Mouse (Mus musculus) liver, embryonic 13.5 days (tissue): ENCODE data around the gene Sorcs2. TPM values are rescaled to one million over a fixed set of nuclear protein-coding genes. Genes with fewer than 3 reads are reported as not detected.
A peak's percentile ranks its signal among the peaks of the same experiment; 100 is the strongest.

Experiments used
- ATAC-seq: fragments of 200-750 bp; cut with Nextera tagmentation; 2 replicates; pipeline ENCODE4 v1.8.0; 2017; ENCODE audit warnings: low read depth, mild to moderate bottlenecking, moderate number of reproducible peaks, moderate library complexity
- DNase-seq: peaks from one replicate; pipeline ENCODE4 v3.0.0; 2022
- H3K27ac ChIP-seq: fragments of 300-500 bp; sonication (generic); 2 replicates; pipeline ENCODE4 v1.5.1; 2015; ENCODE audit warnings: moderate library complexity, mild to moderate bottlenecking, inconsistent platforms
- H3K27me3 ChIP-seq: fragments of 300-500 bp; sonication (generic); 2 replicates; pipeline ENCODE4 v1.6.1; 2015; ENCODE audit warnings: mild to moderate bottlenecking, inconsistent platforms
- H3K36me3 ChIP-seq: fragments of 300-500 bp; sonication (generic); 2 replicates; pipeline ENCODE4 v1.6.1; 2015; ENCODE audit warnings: mild to moderate bottlenecking, inconsistent platforms
- H3K4me1 ChIP-seq: fragments of 300-500 bp; sonication (generic); replicated peaks from 2 replicates; pipeline ENCODE4 v1.6.1; 2015; ENCODE audit warnings: inconsistent platforms
- H3K4me2 ChIP-seq: fragments of 300-500 bp; sonication (generic); 2 replicates; pipeline ENCODE4 v1.6.1; 2015; ENCODE audit warnings: inconsistent platforms, mild to moderate bottlenecking, moderate library complexity
- H3K4me3 ChIP-seq: fragments of 300-500 bp; sonication (generic); replicated peaks from 2 replicates; pipeline ENCODE4 v1.5.1; 2015; ENCODE audit warnings: mild to moderate bottlenecking, inconsistent platforms
- H3K9ac ChIP-seq: fragments of 300-500 bp; sonication (generic); 2 replicates; pipeline ENCODE4 v1.6.1; 2015; ENCODE audit warnings: mild to moderate bottlenecking, inconsistent platforms
- H3K9me3 ChIP-seq: fragments of 300-500 bp; sonication (generic); replicated peaks from 2 replicates; pipeline ENCODE4 v1.6.1; 2016; ENCODE audit warnings: inconsistent platforms
- WGBS: fragments of 180-500 bp; shearing (Covaris S2); methylation state at CpG from one replicate; pipeline ENCODE4 v1.1.7; 2015; ENCODE audit not compliant: insufficient replicate concordance; 5-methylcytosine and 5-hydroxymethylcytosine counted together
- polyA plus RNA-seq: library from polyadenylated mRNA; unstranded; fragments of >200 nt; fragmentation: Nextera tagmentation; extraction: Ambion mirVana; gene quantifications from 2 replicates; pipeline ENCODE4 v1.2.1, GENCODE M21; 2015

Gene Sorcs2
- polyA plus RNA-seq, 1 experiment from 2014 or later: 0.47 TPM

DNA sequence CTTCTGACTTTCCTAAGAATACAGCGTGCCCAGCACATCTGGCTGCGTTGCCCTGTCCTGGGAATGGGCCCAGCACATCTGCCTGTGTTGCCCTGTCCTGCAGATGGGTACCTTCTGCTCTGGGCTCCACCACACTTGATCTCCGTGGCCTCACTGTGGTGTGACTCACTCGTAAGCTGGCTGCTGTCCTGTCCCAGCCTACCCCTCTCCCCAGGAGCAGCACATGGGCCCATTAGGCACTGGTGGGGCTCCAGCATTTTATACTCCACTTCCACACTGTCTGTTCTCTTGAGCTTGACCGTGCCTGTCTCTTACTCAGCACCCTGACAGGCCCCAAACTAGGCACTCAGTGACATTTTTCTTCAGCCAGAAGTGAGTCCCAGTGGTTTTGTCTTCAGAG lies 391.4 kb downstream of the Sorcs2 start:
- Histone ChIP-seq H3K36me3 (no peaks in the 10 kb centered on the region), H3K27ac (no peak overlapping the region), H3K9ac (no peak overlapping the region), H3K4me1 (no peaks in the 10 kb centered on the region), H3K4me2 (no peak overlapping the region), H3K4me3 (no peak overlapping the region), H3K9me3 (no peaks in the 10 kb centered on the region), H3K27me3 (no peaks in the 10 kb centered on the region)
- no peak for ATAC-seq
- DNase-seq: no peak
- WGBS: 43% methylated on average over 5 of the region's 5 CpGs

DNA sequence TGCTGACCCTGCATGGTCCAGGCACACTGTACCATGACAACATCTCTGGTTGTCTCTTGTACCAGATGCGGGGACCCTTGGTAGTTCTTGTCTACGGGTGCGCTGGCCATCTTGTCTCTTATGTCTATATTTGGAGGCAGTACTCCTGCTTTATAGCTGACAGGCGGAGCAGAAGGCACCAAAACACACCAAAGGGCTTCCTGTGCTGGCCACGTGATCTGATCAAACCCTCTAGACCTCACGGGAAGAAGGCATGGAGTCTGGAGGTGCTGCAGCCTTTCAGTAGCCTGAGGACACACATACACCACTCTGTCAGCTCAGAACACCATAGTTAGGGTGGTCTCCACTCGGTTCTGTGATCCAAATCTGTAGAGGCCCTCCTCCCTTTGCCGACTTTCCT lies 391.8 kb downstream of the Sorcs2 start:
- no peaks in the 10 kb centered on the region for H3K4me1 ChIP-seq
- no peak for ATAC-seq
- DNase-seq: no peak
- H3K27me3 ChIP-seq: no peaks in the 10 kb centered on the region
- no peaks in the 10 kb centered on the region for H3K9me3 ChIP-seq
- 42% methylated on average over 8 of the region's 8 CpGs for WGBS
- no peaks in the 10 kb centered on the region for H3K36me3 ChIP-seq
- H3K4me3 ChIP-seq: no peak overlapping the region
- H3K9ac ChIP-seq: no peak overlapping the region
- H3K4me2 ChIP-seq: no peak overlapping the region
- no peak overlapping the region for H3K27ac ChIP-seq

DNA sequence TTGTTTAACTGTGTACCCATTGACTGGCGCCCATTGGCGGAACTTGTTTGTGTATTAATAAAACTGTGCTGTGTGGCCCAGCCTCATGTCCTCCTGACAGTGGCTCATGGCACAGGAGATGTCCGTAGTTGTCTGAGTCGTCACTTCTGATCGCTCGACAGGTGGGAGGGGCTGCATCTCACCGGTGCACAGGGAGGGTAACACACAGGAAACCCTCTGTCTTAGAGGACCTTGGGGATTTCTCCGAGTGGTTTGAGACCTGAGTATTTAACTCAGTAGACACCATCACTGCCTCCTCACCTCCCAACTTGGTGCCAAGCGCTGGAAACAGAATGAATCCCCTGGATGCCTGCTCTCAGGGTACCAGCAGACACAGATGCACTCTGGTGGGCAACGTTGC lies 394.1 kb downstream of the Sorcs2 start:
- H3K27ac ChIP-seq: no peak overlapping the region
- no peak for ATAC-seq
- WGBS: 60% methylated on average over 10 of the region's 10 CpGs

DNA sequence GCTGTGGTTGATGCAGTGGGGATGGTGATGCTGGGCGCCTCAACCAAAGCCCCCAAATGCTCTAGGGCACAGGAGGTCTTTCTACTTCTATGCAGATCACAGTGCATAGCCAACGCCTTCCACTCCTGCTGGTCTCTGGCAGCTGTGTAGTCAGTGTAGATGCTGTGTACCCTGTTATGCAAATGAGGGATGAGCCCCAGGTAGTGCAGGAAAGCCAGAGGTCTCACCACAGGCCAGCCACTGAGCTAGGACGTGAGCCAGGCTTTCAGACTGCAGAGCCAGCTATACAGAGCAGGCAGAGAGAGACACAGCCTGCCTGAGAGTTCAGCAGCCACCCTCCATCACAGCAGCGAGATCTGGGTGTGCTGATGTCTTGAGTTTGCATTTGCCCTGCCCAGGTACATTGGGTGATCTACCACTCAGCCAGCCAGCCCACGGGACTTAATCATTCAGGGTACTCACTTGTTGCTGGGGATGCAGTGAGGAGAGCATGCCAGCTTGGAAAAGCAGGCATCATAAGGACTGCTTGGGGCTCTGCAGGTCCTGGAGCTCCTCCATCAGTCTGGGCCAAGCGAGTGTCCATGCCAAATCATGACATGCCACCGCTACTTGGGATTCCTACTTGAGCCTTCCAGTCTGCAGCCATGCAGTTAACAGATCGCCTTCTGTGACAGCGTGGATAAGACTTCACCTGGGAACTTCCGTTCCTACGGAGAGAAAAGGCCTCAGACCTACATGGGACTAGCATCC lies 407.8 kb downstream of the Sorcs2 start:
- H3K27me3 ChIP-seq: no peaks in the 10 kb centered on the region
- DNase-seq: no peak
- ATAC-seq: no peak
- H3K4me2 ChIP-seq: no peak overlapping the region
- H3K4me3 ChIP-seq: no peak overlapping the region
- no peaks in the 10 kb centered on the region for H3K9me3 ChIP-seq
- H3K4me1 ChIP-seq: no peaks in the 10 kb centered on the region
- H3K27ac ChIP-seq: no peak overlapping the region
- 64% methylated on average over 11 of the region's 11 CpGs for WGBS
- H3K36me3 ChIP-seq: no peaks in the 10 kb centered on the region
- H3K9ac ChIP-seq: no peak overlapping the region

More for the DNA sequence above, 394.1 kb downstream of the Sorcs2 start:
- no peak overlapping the region for H3K9ac ChIP-seq
- H3K4me1 ChIP-seq: no peaks in the 10 kb centered on the region
- H3K9me3 ChIP-seq: no peaks in the 10 kb centered on the region
- no peaks in the 10 kb centered on the region for H3K27me3 ChIP-seq
- H3K36me3 ChIP-seq: no peaks in the 10 kb centered on the region
- H3K4me2 ChIP-seq: no peak overlapping the region
- no peak overlapping the region for H3K4me3 ChIP-seq
- no peak for DNase-seq

DNA sequence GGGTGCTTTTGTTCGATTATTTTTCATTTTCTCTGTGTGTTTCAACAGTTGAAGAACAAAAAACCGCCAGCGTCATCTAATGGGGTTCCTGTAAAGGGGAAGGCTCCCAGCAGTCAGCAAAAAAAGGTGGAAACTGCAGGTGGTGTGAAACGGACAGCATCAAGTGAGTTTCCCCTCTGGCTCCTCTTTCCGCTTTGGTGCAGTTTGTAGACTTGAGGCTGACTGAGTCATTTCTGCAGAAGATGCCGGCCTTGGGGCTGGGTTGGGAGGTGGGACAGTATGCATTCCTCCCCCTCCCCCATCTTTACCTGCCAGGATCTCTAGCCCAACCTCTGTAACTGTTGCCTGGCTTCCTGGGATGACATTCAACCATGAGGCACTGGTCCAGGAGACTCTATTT lies 408.4 kb downstream of the Sorcs2 start:
- no peaks in the 10 kb centered on the region for H3K27me3 ChIP-seq
- no peak overlapping the region for H3K9ac ChIP-seq
- DNase-seq (no peak), ATAC-seq (no peak)
- no peak overlapping the region for H3K27ac ChIP-seq
- 65% methylated on average over 6 of the region's 6 CpGs for WGBS
- H3K4me1 ChIP-seq: no peaks in the 10 kb centered on the region
- H3K4me3 ChIP-seq: no peak overlapping the region
- no peaks in the 10 kb centered on the region for H3K36me3 ChIP-seq
- H3K9me3 ChIP-seq: no peaks in the 10 kb centered on the region
- H3K4me2 ChIP-seq: no peak overlapping the region

DNA sequence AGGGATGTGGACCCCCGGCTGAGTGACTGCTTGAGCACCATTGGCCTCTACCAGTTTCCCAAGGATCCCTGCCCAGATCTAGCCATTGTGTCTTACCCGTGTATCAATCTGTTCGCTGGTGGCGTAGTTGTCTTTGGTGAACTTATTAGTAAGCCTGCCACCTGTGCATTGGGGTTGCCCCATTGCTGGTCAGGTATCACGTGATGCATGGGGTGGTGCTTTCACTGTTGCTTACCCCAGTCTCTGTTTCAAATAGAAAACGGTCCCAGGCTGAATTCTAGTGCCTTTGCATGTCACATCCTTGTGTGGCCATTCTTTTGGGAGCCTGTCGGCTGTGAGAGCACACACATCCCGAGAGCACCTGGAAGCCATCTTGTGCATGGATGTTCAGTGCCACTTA lies 409.9 kb downstream of the Sorcs2 start:
- no peak overlapping the region for H3K4me3 ChIP-seq
- no peak overlapping the region for H3K4me2 ChIP-seq
- H3K27me3 ChIP-seq: no peaks in the 10 kb centered on the region
- DNase-seq (no peak), ATAC-seq (no peak)
- WGBS: 69% methylated on average over 8 of the region's 8 CpGs
- H3K9me3 ChIP-seq: no peaks in the 10 kb centered on the region
- H3K36me3 ChIP-seq: no peaks in the 10 kb centered on the region
- H3K27ac ChIP-seq: no peak overlapping the region
- H3K9ac ChIP-seq: no peak overlapping the region
- H3K4me1 ChIP-seq: no peaks in the 10 kb centered on the region

- Histone ChIP-seq H3K27me3 (no peaks in the 10 kb centered on the region), H3K4me3 (no peak overlapping the region), H3K4me1 (no peaks in the 10 kb centered on the region), H3K9me3 (no peaks in the 10 kb centered on the region), H3K9ac (no peak overlapping the region), H3K4me2 (no peak overlapping the region), H3K36me3 (no peaks in the 10 kb centered on the region), H3K27ac (no peak overlapping the region)
- ATAC-seq: no peak
- DNase-seq: no peak
- 80% methylated on average over 8 of the region's 8 CpGs for WGBS
Observed at GRCm38 (mm10) chr5:35985611-35986010, 412.3 kb downstream of the Sorcs2 start.

DNA sequence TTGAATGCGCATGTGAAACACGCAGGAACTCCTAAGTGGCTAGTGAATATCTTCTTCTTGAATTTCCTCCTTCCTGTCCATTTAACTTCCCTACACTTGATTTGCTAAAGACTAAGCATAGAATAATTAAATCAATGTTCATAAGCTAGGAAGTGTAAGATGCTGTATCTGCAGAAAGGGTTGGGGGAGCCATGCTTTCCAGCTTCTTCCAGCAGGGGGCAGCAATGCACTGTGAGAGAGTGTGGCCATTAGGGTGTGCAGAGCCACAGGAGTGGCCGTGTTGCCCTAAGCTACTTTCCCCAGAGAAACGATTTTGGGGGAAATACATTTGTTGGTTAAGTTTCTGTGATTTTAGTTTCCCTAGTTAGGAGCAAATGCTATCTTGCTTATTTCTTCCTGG lies 416.0 kb downstream of the Sorcs2 start:
- no peak overlapping the region for H3K27ac ChIP-seq
- no peak overlapping the region for H3K4me2 ChIP-seq
- ATAC-seq: no peak
- no peaks in the 10 kb centered on the region for H3K27me3 ChIP-seq
- no peaks in the 10 kb centered on the region for H3K36me3 ChIP-seq
- DNase-seq: no peak
- no peak overlapping the region for H3K9ac ChIP-seq
- H3K4me1 ChIP-seq: no peaks in the 10 kb centered on the region
- no peaks in the 10 kb centered on the region for H3K9me3 ChIP-seq
- no peak overlapping the region for H3K4me3 ChIP-seq
- WGBS: 35% methylated on average over 4 of the region's 4 CpGs

- Histone ChIP-seq H3K27ac (no peak overlapping the region), H3K36me3 (no peaks in the 10 kb centered on the region), H3K4me3 (no peak overlapping the region), H3K27me3 (no peaks in the 10 kb centered on the region), H3K9ac (no peak overlapping the region), H3K4me1 (no peaks in the 10 kb centered on the region), H3K4me2 (no peak overlapping the region), H3K9me3 (no peaks in the 10 kb centered on the region)
- ATAC-seq (no peak), DNase-seq (no peak)
- 70% methylated on average over 5 of the region's 5 CpGs for WGBS
Observed at GRCm38 (mm10) chr5:35981341-35981740, 416.6 kb downstream of the Sorcs2 start.

- Histone ChIP-seq H3K27ac (no peak overlapping the region), H3K9me3 (no peaks in the 10 kb centered on the region), H3K36me3 (no peaks in the 10 kb centered on the region), H3K9ac (no peak overlapping the region), H3K4me2 (no peak overlapping the region), H3K4me3 (no peak overlapping the region), H3K4me1 (no peaks in the 10 kb centered on the region), H3K27me3 (no peaks in the 10 kb centered on the region)
- DNase-seq (no peak), ATAC-seq (no peak)
- WGBS: 72% methylated on average over 5 of the region's 5 CpGs
Observed at GRCm38 (mm10) chr5:35980542-35980941, 417.4 kb downstream of the Sorcs2 start.

GRCm38 (mm10) chr5:35975681-35976080 lies 422.3 kb downstream of the Sorcs2 start:
- Histone ChIP-seq H3K4me2 (no peak overlapping the region), H3K9me3 (no peaks in the 10 kb centered on the region), H3K4me3 (no peak overlapping the region), H3K9ac (no peak overlapping the region), H3K4me1 (peaks cover 1% of the 10 kb centered on the region; the same call in 1 of the 2 replicates), H3K36me3 (no peaks in the 10 kb centered on the region), H3K27me3 (no peaks in the 10 kb centered on the region), H3K27ac (no peak overlapping the region)
- peak; percentile 26 for DNase-seq
- no peak for ATAC-seq
- 11% methylated on average over 5 of the region's 5 CpGs for WGBS

DNA sequence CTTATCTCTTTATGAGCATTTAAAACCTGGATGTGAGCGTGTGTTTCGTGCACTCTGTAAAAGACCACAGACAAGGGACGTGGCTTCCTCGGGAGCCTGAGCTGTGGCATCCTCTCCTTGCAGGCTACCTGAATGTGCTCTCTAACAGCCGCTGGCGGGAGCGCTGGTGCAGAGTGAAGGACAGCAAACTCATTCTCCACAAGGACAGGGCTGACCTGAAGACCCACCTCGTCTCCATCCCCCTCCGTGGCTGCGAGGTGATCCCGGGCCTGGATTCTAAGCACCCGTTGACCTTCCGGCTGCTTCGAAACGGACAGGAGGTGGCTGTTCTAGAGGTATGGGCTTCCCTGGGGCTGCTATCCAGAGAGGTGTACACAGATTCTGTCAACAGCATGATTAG lies 423.7 kb downstream of the Sorcs2 start:
- Histone ChIP-seq H3K27ac (no peak overlapping the region), H3K9me3 (no peaks in the 10 kb centered on the region), H3K27me3 (no peaks in the 10 kb centered on the region), H3K4me1 (peaks cover 4% of the 10 kb centered on the region; the same call in 1 of the 2 replicates), H3K9ac (no peak overlapping the region), H3K4me2 (no peak overlapping the region), H3K36me3 (no peaks in the 10 kb centered on the region), H3K4me3 (no peak overlapping the region)
- ATAC-seq (no peak), DNase-seq (no peak)
- WGBS: 73% methylated on average over 15 of the region's 15 CpGs
